Mouse (Mus musculus): ENCODE measurements around the gene Dcaf1. TPM values are rescaled to one million over a fixed set of nuclear protein-coding genes. Genes with fewer than 3 reads are reported as not detected.
A peak's percentile ranks its signal among the peaks of the same experiment; 100 is the strongest.

Dcaf1 gene
- polyA plus RNA-seq, 1 experiment: 17.6 TPM

DNA sequence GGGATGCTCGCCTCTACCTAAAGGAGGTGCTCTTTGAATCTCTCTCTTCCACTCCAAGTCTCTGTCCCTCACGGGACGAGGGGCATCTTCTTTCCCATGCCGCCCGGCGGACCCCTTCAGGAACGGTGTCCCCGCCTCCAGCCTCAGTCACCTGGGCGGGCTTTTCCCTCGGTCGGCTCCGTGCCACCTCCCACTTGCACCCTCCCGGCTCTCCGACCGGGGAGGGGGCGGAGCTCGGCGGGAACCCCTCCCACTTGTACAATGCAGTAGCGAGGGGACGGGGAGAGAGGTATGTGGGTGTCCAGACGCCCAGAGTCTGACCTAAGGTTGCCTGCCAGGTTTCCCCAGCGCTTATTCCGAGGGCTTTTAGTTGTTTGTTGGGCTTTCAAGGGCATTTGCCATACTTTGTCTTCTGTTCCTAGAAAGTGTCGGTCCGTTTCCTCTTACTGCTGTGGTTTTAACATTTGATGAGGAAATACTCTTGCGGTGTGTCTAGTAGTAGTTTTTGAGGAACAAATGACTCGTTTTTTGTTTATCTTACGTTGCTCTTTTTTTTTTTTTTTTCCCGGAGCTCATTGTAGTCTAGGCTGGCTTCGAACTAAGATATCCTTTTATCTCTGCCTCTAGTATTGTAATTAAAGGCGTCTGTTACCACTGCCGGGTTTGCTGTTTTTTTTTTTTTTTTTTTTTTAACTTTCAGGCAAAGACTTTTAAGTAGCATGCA is 869 bp downstream of the Dcaf1 start:
- Histone ChIP-seq H3K4me3 (ENCODE audit: insufficient read depth, low read depth, low read length) (peak overlapping the region; percentile 81), H3K27ac (replicated peaks; ENCODE audit: low read depth, low read length) (peak overlapping the region; percentile 33; the same call in 1 of the 2 replicates), H3K4me1 (ENCODE audit: control insufficient read depth, insufficient read depth, insufficient read length, low read length) (no peaks in the 10 kb centered on the region)

DNA sequence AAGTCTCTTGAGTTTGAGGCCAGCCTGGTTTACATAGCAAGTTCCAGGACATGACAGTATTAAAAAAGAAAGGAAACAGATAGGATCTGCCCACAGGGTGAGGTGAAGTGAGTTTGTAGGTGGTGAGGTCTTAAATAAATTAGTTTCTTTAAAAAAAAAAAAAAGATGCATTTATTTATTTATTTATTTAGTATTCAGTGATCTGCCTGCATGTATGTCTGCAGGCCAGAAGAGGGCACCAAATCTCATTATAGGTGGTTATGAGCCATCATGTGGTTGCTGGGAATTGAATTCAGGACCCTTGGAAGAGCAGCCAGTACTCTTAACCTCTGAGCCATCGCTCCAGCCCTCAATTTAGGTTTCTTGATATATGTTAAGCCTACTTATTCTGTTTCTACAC is 18.9 kb downstream of the Dcaf1 start:
- Histone ChIP-seq H3K4me3 (ENCODE audit: insufficient read depth, low read depth, low read length) (no peak overlapping the region), H3K4me1 (ENCODE audit: control insufficient read depth, insufficient read depth, insufficient read length, low read length) (no peaks in the 10 kb centered on the region), H3K27ac (replicated peaks; ENCODE audit: low read depth, low read length) (no peak overlapping the region)

DNA sequence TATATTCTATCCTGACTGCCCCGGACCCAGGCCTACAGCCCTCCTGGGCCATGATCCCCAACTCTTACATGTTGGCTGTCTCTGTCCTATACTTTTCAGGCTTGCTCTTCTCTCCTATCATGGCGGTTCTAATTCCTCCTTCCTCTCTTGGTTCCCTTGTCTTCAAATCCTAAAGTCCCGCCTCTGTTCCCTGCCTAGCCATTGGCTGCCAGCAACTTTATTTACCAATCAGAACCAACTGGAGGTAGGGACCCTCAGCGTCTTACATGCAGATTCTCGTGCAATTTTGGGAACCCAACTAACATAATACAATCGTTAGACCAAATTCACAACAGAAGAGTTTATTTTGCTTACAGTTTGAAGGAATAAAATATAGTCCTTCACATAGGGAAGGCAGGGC is 21.1 kb downstream of the Dcaf1 start:
- Histone ChIP-seq H3K4me1 (ENCODE audit: control insufficient read depth, insufficient read depth, insufficient read length, low read length) (no peaks in the 10 kb centered on the region), H3K27ac (replicated peaks; ENCODE audit: low read depth, low read length) (no peak overlapping the region), H3K4me3 (ENCODE audit: insufficient read depth, low read depth, low read length) (no peak overlapping the region)

DNA sequence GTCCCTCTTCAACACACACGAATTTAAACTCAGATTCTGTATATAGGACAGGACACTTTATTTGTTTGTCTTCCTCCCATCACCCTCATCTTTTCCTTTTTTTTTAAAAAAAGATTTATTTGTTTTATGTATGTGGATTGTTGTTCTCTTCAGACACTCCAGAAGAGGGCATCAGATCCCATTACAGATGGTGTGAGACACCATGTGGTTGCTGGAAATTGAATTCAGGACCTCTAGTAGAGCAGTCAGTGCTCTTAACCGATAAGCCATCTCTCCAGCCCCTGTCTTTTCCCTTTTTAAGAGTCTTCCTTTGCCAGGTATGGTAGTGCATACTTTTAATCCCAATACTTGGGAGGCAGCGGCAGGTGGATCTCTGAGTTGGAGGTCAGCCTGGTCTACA is 35.0 kb downstream of the Dcaf1 start:
- H3K27ac ChIP-seq (replicated peaks; ENCODE audit: low read depth, low read length): no peak overlapping the region
- no peaks in the 10 kb centered on the region for H3K4me1 ChIP-seq (ENCODE audit: control insufficient read depth, insufficient read depth, insufficient read length, low read length)
- H3K4me3 ChIP-seq (ENCODE audit: insufficient read depth, low read depth, low read length): no peak overlapping the region

DNA sequence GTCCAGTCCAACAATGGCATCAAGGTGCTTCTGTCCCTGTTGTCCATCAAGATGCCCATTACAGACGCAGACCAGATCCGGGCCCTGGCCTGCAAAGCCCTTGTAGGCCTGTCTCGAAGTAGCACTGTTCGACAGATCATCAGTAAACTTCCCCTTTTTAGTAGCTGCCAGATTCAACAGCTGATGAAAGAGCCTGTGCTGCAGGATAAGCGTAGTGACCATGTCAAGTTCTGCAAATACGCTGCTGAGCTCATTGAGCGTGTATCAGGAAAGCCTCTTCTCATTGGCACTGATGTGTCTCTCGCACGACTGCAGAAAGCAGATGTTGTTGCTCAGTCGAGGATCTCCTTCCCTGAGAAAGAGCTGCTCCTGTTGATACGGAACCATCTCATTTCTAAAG is 36.4 kb downstream of the Dcaf1 start:
- H3K4me3 ChIP-seq (ENCODE audit: insufficient read depth, low read depth, low read length): no peak overlapping the region
- no peak overlapping the region for H3K27ac ChIP-seq (replicated peaks; ENCODE audit: low read depth, low read length)
- no peaks in the 10 kb centered on the region for H3K4me1 ChIP-seq (ENCODE audit: control insufficient read depth, insufficient read depth, insufficient read length, low read length)

DNA sequence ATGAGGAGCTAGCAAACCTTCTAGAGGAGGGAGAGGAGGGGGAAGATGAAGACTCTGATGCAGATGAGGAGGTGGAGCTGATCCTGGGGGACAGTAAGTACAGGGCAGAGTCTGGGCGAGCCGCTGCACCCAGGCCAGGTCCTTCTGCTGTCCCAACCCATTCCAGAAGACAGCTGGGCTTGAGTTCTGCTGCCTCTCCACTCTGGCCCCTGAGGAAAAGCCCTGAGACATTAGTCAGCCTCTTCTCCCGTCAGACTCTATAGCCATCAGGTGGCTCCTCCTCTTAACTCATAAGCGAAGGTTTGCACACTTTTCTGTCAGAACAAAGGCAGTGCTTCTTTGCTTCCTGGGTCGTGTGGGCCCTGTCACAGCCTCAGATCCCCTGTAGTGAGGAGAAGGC is 52.5 kb downstream of the Dcaf1 start:
- Histone ChIP-seq H3K27ac (replicated peaks; ENCODE audit: low read depth, low read length) (no peak overlapping the region), H3K4me1 (ENCODE audit: control insufficient read depth, insufficient read depth, insufficient read length, low read length) (no peaks in the 10 kb centered on the region), H3K4me3 (ENCODE audit: insufficient read depth, low read depth, low read length) (no peak overlapping the region)

DNA sequence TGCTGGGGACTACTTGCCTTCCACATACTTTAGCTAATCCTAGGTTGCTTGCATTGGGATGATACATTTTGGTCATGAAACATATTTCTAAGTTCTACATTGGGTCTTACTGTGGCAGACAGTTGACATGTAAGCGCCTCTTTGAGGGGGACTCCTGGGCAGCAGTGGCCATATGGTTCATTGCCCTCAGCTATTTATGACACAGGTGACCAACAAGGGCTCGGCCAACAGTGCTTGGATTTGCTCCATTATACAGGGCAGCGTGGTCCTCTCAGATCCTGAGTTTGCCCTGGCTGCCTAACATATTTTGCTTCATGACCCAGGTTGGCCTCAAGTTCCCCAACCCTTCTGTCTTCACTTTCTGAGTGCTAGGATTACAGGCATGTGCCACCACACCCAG is 55.0 kb downstream of the Dcaf1 start:
- H3K4me3 ChIP-seq (ENCODE audit: insufficient read depth, low read depth, low read length): no peak overlapping the region
- H3K4me1 ChIP-seq (ENCODE audit: control insufficient read depth, insufficient read depth, insufficient read length, low read length): no peaks in the 10 kb centered on the region
- H3K27ac ChIP-seq (replicated peaks; ENCODE audit: low read depth, low read length): no peak overlapping the region

DNA sequence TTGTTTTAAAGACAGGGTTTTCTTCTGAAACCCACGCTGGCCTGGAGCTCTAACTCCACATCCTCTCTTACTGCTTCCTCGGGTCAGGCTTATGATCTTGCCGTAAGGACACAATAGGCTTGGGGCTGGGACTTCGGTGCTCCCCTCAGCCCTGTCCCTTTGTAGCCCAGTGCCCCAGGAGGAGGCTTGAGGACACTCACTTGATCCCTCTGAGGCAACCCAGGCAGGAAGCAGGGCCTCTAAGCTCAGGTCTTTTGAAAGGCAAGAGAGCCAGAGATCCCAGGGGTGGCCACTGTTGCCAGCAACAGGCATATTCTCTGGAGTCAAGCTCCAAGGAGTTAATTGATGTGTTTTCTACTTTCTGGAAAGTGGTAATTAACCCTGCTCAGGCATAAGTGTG is 57.8 kb downstream of the Dcaf1 start:
- H3K4me1 ChIP-seq (ENCODE audit: control insufficient read depth, insufficient read depth, insufficient read length, low read length): no peaks in the 10 kb centered on the region
- H3K4me3 ChIP-seq (ENCODE audit: insufficient read depth, low read depth, low read length): no peak overlapping the region
- no peak overlapping the region for H3K27ac ChIP-seq (replicated peaks; ENCODE audit: low read depth, low read length)

DNA sequence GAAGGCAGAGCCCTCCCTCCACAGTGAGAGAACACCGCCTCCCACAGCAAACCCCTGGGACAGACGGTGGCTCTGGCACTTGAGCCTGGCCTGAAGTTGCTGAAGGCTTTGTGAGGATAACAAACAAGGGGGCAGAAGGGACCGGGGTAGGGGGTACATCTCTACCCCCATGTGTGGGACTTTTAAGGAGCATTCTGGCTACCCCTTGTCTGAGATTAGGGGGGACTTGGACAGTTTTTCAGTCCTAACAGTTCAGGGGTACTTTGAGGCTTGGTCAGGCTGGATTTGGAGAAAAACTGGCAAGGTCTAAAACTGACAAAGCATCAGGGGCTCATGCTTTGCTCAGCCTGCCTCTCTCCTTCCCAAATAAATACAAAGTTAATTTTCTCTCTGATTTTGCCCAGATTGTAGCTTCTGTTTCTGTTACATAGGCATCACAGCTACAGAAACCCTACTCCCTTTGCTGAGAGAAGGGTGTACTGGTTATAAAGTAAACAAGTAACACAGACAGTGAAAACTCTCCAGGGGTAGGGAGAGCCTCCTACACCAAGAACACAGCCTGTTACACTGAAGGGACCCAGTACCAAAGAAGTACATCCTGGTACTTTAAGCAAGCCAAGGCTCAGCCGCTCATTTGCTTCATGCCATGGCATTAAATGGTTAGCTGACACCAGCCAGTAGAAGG is 59.5 kb downstream of the Dcaf1 start:
- Histone ChIP-seq H3K4me3 (ENCODE audit: insufficient read depth, low read depth, low read length) (no peak overlapping the region), H3K4me1 (ENCODE audit: control insufficient read depth, insufficient read depth, insufficient read length, low read length) (peaks cover 11% of the 10 kb centered on the region), H3K27ac (replicated peaks; ENCODE audit: low read depth, low read length) (no peak overlapping the region)

DNA sequence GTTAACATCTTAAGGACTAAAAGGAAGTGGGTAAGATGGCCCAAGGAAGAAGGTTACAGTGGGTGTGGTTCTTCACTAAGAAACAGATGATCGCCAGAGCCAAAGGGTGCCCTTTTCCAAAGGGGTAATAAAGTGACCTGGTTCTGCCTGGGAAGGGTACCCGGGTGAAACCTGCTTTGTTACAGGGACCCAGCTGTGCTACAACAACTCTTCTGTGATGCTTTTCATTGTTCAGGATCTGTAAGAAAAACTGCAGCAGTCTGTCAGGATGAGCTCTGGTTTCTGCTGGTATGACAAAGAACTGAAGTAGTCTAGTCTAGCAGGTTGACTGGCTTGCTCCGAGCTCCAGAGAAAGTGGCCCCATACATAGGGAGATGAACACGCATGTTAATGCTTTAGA is 60.5 kb downstream of the Dcaf1 start:
- Histone ChIP-seq H3K4me1 (ENCODE audit: control insufficient read depth, insufficient read depth, insufficient read length, low read length) (peaks cover 11% of the 10 kb centered on the region), H3K4me3 (ENCODE audit: insufficient read depth, low read depth, low read length) (no peak overlapping the region), H3K27ac (replicated peaks; ENCODE audit: low read depth, low read length) (no peak overlapping the region)

DNA sequence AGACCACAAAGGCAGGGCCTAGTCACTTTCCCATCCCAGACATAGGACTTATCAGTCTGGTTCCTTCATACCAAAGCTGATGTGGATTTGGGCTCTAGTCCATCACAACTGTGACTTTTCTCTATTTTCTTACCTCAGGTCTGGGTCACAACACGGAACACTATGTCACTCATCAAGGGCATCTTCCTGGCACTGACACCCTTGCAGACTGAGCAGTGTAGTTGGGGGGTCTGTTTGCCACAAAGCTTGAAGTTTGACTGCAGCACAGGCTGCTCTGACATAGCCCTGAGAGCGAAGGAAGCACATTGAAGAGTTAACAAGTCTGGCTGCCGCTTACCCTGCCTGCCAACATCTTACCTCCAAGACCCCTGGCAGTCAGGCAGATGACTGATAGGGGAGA is 61.4 kb downstream of the Dcaf1 start:
- H3K27ac ChIP-seq (replicated peaks; ENCODE audit: low read depth, low read length): no peak overlapping the region

DNA sequence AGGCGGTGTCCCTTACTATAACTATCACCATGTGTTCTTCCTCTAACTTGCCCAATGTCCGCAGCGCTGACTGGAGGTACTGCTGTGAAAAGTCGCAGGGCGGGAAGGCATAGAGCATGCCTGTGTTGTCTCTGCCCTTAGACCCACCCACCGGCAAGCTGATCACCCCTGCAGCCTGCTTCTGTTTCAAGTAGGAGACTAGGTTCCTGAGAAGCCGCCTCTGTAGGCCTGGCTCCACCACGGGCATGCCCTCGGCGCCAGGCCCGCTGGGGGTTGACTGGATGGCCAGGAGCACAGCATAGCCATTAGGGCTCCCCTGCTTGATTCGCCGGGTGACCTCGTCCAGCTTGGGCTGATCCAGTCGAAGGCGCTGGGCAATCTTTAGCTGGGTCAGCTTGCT is 62.6 kb downstream of the Dcaf1 start:
- Histone ChIP-seq H3K4me1 (ENCODE audit: control insufficient read depth, insufficient read depth, insufficient read length, low read length) (peaks cover 11% of the 10 kb centered on the region), H3K4me3 (ENCODE audit: insufficient read depth, low read depth, low read length) (no peak overlapping the region), H3K27ac (replicated peaks; ENCODE audit: low read depth, low read length) (no peak overlapping the region)

More for the DNA sequence above, 61.4 kb downstream of the Dcaf1 start:
- peaks cover 11% of the 10 kb centered on the region for H3K4me1 ChIP-seq (ENCODE audit: control insufficient read depth, insufficient read depth, insufficient read length, low read length)
- H3K4me3 ChIP-seq (ENCODE audit: insufficient read depth, low read depth, low read length): no peak overlapping the region

DNA sequence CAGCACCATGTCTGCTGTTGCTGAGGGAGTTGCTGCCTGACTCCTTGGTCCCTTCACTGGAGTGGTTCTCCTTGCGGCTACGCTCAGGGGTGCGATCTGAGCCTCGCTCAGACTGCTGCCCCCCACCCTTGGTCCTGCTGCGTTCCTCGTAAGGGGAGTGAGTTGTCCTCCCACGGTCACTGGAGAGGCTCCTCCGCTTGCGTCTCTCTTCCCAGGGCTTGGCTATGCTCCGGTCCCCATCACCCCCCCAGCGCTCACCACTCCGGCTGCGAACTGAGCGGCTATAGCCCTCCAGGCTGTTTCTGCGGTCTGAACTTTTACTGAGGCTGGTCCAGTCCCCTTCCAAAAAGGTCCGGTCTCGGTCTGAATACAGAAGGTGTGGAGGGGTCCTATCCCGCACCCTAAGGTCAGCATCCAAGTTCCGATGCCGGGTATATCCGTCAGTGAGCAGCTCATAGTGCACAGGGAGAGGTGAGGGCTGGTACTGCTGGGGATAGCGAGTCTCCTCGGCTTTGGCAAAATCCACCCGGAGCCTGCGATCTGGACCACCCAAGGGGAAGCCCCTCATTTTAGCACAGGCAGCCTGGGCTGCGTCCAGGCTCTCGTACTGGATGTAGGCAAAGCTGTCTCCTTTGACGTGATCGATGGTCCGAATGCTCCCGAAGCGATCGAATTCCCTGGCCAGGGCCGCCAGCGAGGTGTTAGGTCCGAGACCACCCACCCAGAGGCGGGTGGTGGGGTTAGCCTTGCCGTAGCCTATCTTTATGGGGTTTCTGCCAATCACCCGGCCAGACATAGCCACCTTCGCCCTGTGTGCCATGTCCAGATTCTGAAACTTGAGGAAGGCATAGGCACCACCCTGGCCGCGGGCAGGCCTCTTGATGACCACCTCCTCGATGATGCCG is 63.6 kb downstream of the Dcaf1 start:
- Histone ChIP-seq H3K27ac (replicated peaks; ENCODE audit: low read depth, low read length) (no peak overlapping the region), H3K4me1 (ENCODE audit: control insufficient read depth, insufficient read depth, insufficient read length, low read length) (peaks cover 11% of the 10 kb centered on the region)

DNA sequence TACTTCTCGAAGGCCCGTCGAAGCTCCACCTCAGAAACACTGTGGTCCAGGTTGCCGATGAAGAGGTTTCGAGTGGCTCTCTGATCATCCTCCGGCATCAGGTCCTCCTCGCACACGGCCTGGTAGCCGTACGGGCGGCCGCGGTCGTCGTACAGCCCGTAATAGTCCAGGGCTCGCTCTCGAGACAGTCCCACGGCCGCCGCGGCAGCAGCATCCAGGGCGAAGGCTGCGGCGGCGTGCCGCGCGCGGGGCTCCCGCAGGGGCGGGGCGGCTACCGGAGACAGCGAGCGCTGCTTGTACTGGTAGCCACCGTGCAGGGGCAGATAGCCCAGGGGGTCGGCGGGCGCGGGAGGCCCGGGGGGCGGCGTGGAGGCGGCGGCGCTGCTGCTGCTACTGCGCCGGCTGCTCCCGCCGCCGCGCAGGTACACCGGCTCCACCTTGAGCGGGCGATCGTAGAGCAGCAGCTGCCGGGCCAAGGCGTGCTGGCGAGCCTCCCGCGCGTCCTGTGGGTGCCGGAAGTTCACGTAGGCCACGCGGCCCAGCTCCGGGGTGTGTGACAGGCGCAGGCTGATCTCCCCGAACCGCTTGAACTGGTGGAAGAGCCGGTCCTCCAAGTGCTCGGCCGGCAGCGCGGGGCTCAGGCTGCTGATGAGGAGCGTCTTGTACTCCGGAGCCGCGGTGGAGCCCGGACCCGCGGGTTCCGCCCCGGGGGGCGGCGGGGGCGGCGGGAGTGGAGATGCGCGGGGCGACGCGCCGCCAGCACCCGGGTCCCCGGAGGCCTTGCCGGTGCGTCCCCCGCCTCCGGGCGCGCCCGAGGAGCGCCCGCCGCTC is 64.4 kb downstream of the Dcaf1 start:
- Histone ChIP-seq H3K27ac (replicated peaks; ENCODE audit: low read depth, low read length) (no peak overlapping the region), H3K4me3 (ENCODE audit: insufficient read depth, low read depth, low read length) (peak overlapping the region; percentile 78), H3K4me1 (ENCODE audit: control insufficient read depth, insufficient read depth, insufficient read length, low read length) (peaks cover 11% of the 10 kb centered on the region)

More for the DNA sequence above, 63.6 kb downstream of the Dcaf1 start:
- H3K4me3 ChIP-seq (ENCODE audit: insufficient read depth, low read depth, low read length): peak overlapping the region; percentile 78

Data from brown adipose tissue, adult 24 weeks (tissue).